Mouse (Mus musculus) cerebellum, adult (tissue): Measurements from ENCODE around the gene Rita1.

Experiments
- ATAC-seq: cut with Nextera tagmentation; 2 replicates; pipeline ENCODE4 v1.9.2; 2017; ENCODE audit warnings: mild to moderate bottlenecking, moderate library complexity, mixed read lengths; ENCODE audit not compliant: insufficient number of reproducible peaks, low FRiP score, low TSS enrichment

Rita1 gene

GRCm38 (mm10) chr5:120603515-120603914 lies 8.9 kb downstream of the Rita1 start:
- no peak for ATAC-seq

DNA sequence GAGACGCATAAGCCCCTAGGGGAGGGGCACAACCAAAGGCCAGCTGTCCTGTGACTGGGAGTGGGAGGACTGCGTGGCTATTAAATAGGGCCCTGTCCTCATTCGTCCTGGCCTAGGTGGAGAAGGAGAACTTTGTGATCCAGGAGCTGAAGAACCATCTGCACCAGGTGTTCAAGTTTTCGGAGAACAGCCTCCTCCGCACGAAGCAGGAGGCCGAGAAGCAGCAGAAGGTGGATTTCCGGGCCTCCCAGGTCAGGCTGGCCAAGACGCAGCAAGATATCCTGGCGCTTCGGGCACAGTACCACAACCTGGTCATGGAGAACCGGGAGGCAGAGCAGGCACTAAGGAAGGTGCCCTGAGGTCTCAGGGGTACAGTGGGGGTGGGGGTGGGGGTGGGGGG lies 10.2 kb downstream of the Rita1 start:
- no peak for ATAC-seq

- no peak for ATAC-seq
Observed at GRCm38 (mm10) chr5:120600946-120601668, 11.3 kb downstream of the Rita1 start.

- no peak for ATAC-seq
Observed at GRCm38 (mm10) chr5:120599625-120600024, 12.8 kb downstream of the Rita1 start.

- ATAC-seq = no peak
Observed at GRCm38 (mm10) chr5:120594485-120594884, 17.9 kb downstream of the Rita1 start.

DNA sequence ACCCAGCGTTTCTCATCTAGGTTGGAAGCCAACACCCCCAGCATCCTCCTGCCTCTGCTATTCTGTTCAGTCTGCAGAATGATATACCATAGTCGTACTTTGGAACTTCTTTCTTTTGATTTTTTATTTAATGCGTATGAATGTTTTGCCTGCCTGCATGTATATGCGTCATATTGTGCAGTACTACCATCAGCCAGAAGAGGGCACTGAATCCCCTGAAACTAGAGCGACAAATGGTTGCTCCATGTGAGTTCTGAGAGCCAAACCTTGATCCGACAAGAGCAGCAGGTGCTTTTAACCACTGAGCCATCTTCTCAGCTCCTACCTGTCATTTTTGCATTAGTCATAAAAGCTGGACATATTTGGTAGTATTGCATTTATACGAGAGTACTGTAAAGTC lies 20.2 kb downstream of the Rita1 start:
- no peak for ATAC-seq

GRCm38 (mm10) chr5:120590356-120591010 lies 21.9 kb downstream of the Rita1 start:
- ATAC-seq = no peak

DNA sequence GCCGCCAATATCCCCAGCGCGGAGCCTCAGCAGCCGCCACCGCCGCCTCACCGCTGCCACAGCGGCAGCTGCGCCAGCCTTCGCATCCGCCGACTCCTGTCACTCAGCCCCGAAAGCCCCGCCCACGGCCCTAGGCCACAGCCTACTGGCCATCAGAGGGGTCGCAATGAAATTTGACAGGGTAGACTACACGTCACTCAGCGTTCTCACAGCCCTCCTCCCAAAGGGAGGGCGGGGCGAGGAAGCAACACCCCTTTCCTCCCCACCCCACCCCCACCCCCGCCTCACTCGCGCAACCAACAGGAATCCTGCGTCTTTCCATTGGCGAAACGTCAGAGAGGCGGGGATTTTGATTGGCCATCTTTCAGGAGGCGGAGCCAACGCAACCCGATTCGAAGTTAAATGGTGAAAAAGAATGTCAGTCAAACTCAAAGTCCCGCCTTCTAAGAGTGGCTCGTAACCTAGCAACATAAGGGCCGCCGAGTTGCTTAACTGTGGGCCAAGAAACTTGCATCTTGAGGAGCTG lies 23.8 kb downstream of the Rita1 start, which contains the start of the genes Tpcn1 and Iqcd:
Gene Tpcn1, minus strand, starts transcription at position 105 of the 526 bp plus-strand sequence.
Gene Iqcd, plus strand, starts transcription at position 448 of the 526 bp plus-strand sequence.
- peak; percentile 96 for ATAC-seq

GRCm38 (mm10) chr5:120587940-120588568 lies 24.3 kb downstream of the Rita1 start:
- 0 out of 2 replicates have a peak, but pooled peaks have one; percentile 3 for ATAC-seq

GRCm38 (mm10) chr5:120587616-120587926 lies 24.8 kb downstream of the Rita1 start:
- ATAC-seq = no peak

DNA sequence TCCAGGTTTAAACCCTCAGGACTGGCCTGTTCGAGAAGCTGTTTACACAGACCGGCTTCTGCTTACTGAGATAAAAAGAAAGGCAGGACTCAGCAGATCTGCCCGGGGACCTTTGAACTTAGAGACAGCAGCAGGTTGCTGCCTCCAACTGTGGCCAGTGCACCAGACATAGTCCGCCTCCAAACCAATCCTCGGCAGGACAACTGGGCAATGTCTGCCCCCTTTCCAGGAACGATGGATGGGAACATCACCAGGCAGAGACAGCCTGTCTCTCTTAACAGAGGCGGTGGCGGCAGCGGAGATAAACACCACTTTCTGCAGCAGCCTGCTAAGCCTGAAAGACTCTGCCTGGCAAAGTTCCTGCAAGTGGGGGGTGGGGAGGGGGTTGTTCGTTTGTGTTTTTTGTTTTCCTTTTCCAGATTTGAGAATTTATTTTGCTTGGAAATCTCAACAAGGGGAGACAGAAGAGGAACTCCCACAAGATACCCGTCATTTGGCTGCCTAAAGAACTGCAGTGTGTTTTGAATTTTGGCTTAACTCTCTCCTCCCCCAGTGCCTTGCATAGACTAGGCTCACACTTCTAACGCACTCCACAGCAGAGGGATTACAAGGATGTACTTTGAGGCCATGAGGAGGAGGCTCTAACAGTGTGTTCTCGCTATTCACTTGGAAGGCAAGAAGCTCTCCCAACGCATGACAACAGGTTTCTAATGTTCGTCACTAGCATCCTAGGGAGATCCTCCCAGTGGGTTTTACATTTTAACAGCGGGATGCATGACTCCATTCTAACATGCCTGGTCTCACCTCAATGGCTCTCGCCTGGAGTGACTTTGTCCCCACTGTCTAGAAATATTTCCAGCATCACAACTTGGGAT lies 25.4 kb downstream of the Rita1 start:
- no peak for ATAC-seq

DNA sequence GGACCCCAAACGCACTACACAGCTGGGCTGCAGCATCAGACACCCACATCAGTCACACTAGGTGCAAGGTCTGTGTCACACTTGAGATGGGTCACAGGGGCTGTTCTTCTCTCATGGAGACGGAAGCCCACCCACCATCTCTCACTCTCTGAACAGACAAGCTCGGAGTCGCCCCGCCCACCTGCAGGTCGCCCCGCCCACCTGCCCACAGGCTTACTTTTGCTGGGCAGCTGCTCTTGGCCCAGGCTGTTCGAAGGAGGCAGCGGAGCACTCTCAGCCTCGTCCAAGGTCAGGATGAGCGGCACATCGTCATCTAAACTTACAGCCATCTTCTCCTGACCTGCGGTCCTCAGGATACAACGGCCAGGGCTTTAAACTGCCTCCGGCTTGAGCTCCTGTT lies 27.4 kb downstream of the Rita1 start:
- ATAC-seq = no peak

- no peak for ATAC-seq
Observed at GRCm38 (mm10) chr5:120583511-120583910, 28.9 kb downstream of the Rita1 start.

DNA sequence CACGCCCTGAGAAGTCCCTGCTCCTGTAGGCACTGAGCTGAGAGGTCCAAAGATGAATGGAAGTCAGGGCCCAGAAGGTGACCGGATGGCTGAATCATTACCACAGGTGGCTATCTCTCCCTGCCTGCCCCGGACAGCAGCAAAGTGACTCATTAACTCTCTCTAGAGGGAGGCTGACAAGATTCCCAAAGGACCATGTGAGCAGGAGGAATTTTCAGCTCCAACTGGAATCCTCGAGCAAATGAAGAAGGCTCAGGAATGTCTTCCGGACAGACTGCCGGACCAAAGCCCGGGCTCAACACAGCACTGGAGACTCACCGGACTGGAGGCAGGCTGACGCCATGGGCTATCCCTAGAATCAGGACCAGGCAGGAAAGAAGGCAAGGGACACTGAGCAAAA lies 30.4 kb downstream of the Rita1 start:
- no peak for ATAC-seq

DNA sequence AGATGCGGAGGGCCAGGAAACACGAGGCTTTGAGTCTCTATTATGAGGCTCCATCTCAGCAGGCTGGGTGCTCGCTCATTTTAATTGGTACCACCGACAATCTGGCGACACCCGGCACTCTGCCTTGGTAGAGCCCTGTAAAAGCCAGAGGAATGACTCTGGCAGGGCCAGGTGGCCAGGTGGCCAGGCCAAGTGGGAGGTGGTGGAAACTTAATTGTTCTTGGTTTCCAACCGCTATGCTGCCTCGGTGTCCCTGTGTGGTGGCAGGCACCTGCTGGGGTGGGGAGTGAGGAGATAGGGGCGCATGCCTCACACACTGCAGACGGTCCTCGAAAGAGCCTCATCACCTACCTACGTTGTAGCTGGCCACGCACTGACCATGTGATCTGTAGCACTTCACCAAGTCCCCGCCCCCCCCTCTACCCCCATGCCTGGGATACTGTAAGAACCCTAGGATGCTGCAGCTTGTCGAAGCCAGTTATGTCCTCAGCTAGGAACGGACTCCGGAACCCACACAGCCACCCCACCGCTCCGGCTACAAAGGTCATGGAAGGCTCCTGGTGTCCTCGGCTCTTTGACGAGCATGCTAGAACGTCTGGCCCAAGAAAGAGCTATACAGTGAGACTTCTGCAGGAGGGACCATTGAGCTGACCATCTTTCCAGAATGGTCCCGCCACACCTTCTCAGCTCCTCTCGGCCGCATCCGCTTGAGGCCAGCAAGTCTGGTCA lies 32.3 kb downstream of the Rita1 start:
- ATAC-seq = peak; percentile 49; the same call in 1 of the 2 replicates

DNA sequence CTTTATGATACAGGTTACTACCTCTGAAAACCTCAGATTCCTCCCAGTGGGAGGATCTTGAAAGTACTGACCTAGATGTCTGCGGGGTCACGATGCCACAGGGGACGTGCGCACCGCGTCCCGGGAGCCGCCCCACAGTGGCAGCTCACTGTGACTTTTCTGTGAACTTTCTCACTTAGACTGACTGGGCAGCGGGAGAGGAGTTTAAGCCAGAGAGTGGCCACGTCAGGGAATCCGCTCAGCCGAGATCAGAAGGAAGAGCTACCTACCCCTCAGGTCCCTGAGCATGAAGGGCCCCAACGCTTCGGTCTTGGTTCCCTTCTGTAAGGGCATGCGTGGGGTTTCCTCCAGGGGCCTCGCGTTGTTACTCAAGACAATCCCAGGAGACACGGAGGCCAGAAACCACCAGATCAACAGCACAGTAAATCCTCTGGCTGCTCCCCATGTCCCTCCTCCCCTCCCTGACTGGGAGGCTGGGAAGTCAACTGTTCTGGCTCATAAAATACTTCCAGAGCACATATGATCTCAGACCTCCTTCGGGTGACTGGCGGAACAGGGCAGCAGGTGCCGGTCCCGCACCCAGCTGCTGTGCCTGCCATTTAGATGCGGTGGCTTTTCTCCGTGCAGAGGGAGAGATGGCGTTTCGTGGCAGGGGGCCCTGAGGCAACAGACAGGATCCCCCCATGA lies 33.0 kb downstream of the Rita1 start:
- peak; percentile 47; the same call in 1 of the 2 replicates for ATAC-seq

- no peak for ATAC-seq
Observed at GRCm38 (mm10) chr5:120578504-120579081, 33.8 kb downstream of the Rita1 start.

- ATAC-seq = no peak
Observed at GRCm38 (mm10) chr5:120577935-120578441, 34.4 kb downstream of the Rita1 start.
